Mouse (Mus musculus) liver, postnatal 0 days (tissue): ENCODE data around the gene Slc39a8.

ENCODE experiments used
- CTCF ChIP-seq: sonication (generic); IDR thresholded peaks from 2 replicates; pipeline ENCODE4 v1.5.1; 2016; ENCODE audit warnings: antibody characterized with exemption, low read depth
- EP300 ChIP-seq: IDR thresholded peaks from 2 replicates; pipeline ENCODE4 v1.6.1; 2016; ENCODE audit warnings: antibody characterized with exemption, low read depth, mild to moderate bottlenecking

DNA sequence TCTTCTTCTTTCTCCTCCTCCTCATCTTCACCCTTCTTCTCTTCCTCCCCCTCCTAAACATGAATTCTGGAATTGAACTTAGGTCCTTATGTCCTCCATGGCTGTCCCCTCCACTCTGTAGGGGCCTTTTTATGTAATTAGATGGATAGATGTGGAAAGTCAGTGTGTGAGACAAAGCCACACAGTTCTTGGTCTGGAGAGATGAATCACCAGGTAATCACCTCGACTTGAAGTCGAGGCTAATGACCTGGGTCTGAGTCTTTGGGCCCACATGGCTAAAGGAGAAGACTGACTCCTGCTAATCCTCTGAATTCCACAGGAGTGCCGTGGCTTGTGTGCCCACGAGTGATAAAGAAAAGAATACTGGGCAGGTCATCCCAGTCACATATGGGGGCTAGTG lies 7.8 kb downstream of the Slc39a8 start:
- TF ChIP-seq CTCF, result no peak
- TF ChIP-seq EP300, result no peak
